Comparison of ENCODE assay signal across 8 mouse cellular contexts in genomic region chr15:99326959-99327358, GRCm38 (mm10). TPM values are rescaled to one million over a fixed set of nuclear protein-coding genes. Genes with fewer than 3 reads are reported as not detected.
DNase-seq lines count a peak whose midpoint lies in the region; ATAC-seq and TF ChIP-seq lines count a peak whose summit lies in the region.

No protein-coding gene starts in this region.

- no peaks in the 10 kb centered on the region for H3K27me3 ChIP-seq in lung, embryonic 14.5 days (ENCODE audit: insufficient read depth, low read length)
- no peaks in the 10 kb centered on the region for H3K27me3 ChIP-seq in heart, embryonic 15.5 days

- no peak for ATAC-seq in lung, embryonic 14.5 days (ENCODE audit: insufficient read depth)
- ATAC-seq in heart, embryonic 15.5 days (replicated peaks; ENCODE audit: insufficient number of reproducible peaks, insufficient read depth, low FRiP score, low read depth) = no peak

- WGBS in lung, embryonic 14.5 days = 73% methylated on average over 1 of the region's 1 CpGs
- 72% methylated on average over 1 of the region's 1 CpGs for WGBS in heart, embryonic 15.5 days

- no peak overlapping the region for H3K27ac ChIP-seq in lung, embryonic 14.5 days (ENCODE audit: low read depth)
- H3K27ac ChIP-seq in heart, embryonic 15.5 days = peak overlapping the region; percentile 67; the same call in 1 of the 2 replicates

- peaks cover 84% of the 10 kb centered on the region for H3K36me3 ChIP-seq in lung, embryonic 14.5 days (ENCODE audit: insufficient read depth)
- peaks cover 60% of the 10 kb centered on the region for H3K36me3 ChIP-seq in heart, embryonic 15.5 days

- H3K4me1 ChIP-seq in lung, embryonic 14.5 days (ENCODE audit: insufficient read depth) = peaks cover 1% of the 10 kb centered on the region
- H3K4me1 ChIP-seq in heart, embryonic 15.5 days (replicated peaks) = peaks cover 31% of the 10 kb centered on the region

- H3K9ac ChIP-seq in lung, embryonic 14.5 days = no peak overlapping the region
- no peak overlapping the region for H3K9ac ChIP-seq in heart, embryonic 15.5 days

- no peak overlapping the region for H3K4me2 ChIP-seq in lung, embryonic 14.5 days
- H3K4me2 ChIP-seq in heart, embryonic 15.5 days = no peak overlapping the region

- no peak overlapping the region for H3K4me3 ChIP-seq in lung, embryonic 14.5 days (ENCODE audit: low read depth, low read length)
- H3K4me3 ChIP-seq in heart, embryonic 15.5 days = no peak overlapping the region

- TF ChIP-seq CTCF in lung, embryonic 14.5 days (IDR thresholded peaks at IDR 0.05; ENCODE audit: low read depth) = peak; percentile 80

- peak; percentile 42 for DNase-seq in adrenal gland, postnatal 25 days
- no peak for DNase-seq in adrenal gland, postnatal 4 days (ENCODE audit: low spot score in 2 of 2)
- DNase-seq in lung, embryonic 14.5 days = peak; percentile 73
- no peak for DNase-seq in lung, adult 18-20 months
- peak; percentile 86 for DNase-seq in naive thymus-derived CD4-positive, alpha-beta T cell, adult 2 months (ENCODE audit: low read depth)
- DNase-seq in gastrocnemius, postnatal 10 days = no peak
- no peak for DNase-seq in neural tube, embryonic 10.5 days (ENCODE audit: extremely low spot score, low spot score)

- H3K9me3 ChIP-seq in lung, embryonic 14.5 days (ENCODE audit: low read depth, low read length) = no peaks in the 10 kb centered on the region
- H3K9me3 ChIP-seq in heart, embryonic 15.5 days (replicated peaks) = no peaks in the 10 kb centered on the region

RNA-seq across cellular contexts. Expression of gene Fam186b, which starts 31.3 kb away (rescaled TPM):
- 2.4 and 4.8 TPM in 2 replicates for total RNA-seq in adrenal gland, postnatal 25 days (2021)
- 1 to 10 TPM; 1.6 to 2.4 TPM for total RNA-seq in adrenal gland, postnatal 4 days (2021)
- polyA plus RNA-seq in lung, embryonic 14.5 days (2014; fragmentation: Nextera tagmentation; extraction: Ambion mirVana) = 0.05 and 0.15 TPM in 2 replicates
- polyA plus RNA-seq in heart, embryonic 15.5 days (2015; fragmentation: Nextera tagmentation; extraction: Ambion mirVana) = 0.09 and 0.47 TPM in 2 replicates
- not detected for total RNA-seq in gastrocnemius, postnatal 10 days (2021)

RNA-seq across cellular contexts. Expression of gene Prpf40b, which starts 32.1 kb away (rescaled TPM):
- 55.2 and 59.6 TPM in 2 replicates for total RNA-seq in adrenal gland, postnatal 25 days (2021)
- 10 to 100 TPM; 68.7 to 77.8 TPM for total RNA-seq in adrenal gland, postnatal 4 days (2021)
- 48.3 and 59.1 TPM in 2 replicates for polyA plus RNA-seq in lung, embryonic 14.5 days (2014; fragmentation: Nextera tagmentation; extraction: Ambion mirVana)
- polyA plus RNA-seq in heart, embryonic 15.5 days (2015; fragmentation: Nextera tagmentation; extraction: Ambion mirVana) = 37.2 and 42.1 TPM in 2 replicates
- 10 to 100 TPM; 23.3 to 28.8 TPM for total RNA-seq in gastrocnemius, postnatal 10 days (2021)

RNA-seq across cellular contexts. Expression of gene Fmnl3, which starts 43.3 kb away (rescaled TPM):
- 16.4 and 24.1 TPM in 2 replicates for total RNA-seq in adrenal gland, postnatal 25 days (2021)
- total RNA-seq in adrenal gland, postnatal 4 days (2021) = 10 to 100 TPM; 41.0 to 45.6 TPM
- polyA plus RNA-seq in lung, embryonic 14.5 days (2014; fragmentation: Nextera tagmentation; extraction: Ambion mirVana) = 31.7 and 33.5 TPM in 2 replicates
- polyA plus RNA-seq in heart, embryonic 15.5 days (2015; fragmentation: Nextera tagmentation; extraction: Ambion mirVana) = 14.0 and 17.8 TPM in 2 replicates
- 10 to 100 TPM; 17.6 to 26.2 TPM for total RNA-seq in gastrocnemius, postnatal 10 days (2021)

Comparison
In these comparisons a context has a peak if more than half of its experiments do, and no peak if none do; other contexts are left out.
1. DNase-seq: peak in adrenal gland, postnatal 25 days (single experiment), lung, embryonic 14.5 days (single experiment) and naive thymus-derived CD4-positive, alpha-beta T cell, adult 2 months (single experiment); none in adrenal gland, postnatal 4 days (0 of 2), lung, adult 18-20 months (0 of 2), gastrocnemius, postnatal 10 days (single experiment) and neural tube, embryonic 10.5 days (single experiment).